Mouse (Mus musculus) neural tube, embryonic 13.5 days (tissue): Measurements from ENCODE around the gene Duox1. TPM values are rescaled to one million over a fixed set of nuclear protein-coding genes. Genes with fewer than 3 reads are reported as not detected.
"Not testable (repeated sequence)": the region's sequence is repeated elsewhere in the genome, so short reads cannot be mapped to it uniquely, and the experiment has no call there.

Experiments
- ATAC-seq: fragments of 200-750 bp; cut with Nextera tagmentation; 2 replicates; pipeline ENCODE4 v1.8.0; 2017; ENCODE audit warnings: low read depth, mild to moderate bottlenecking, moderate TSS enrichment, moderate library complexity
- H3K27ac ChIP-seq: fragments of 300-500 bp; sonication (generic); replicated peaks from 2 replicates; pipeline ENCODE4 v1.5.1; 2015; ENCODE audit warnings: moderate library complexity, mild to moderate bottlenecking, inconsistent platforms
- H3K27me3 ChIP-seq: fragments of 300-500 bp; sonication (generic); 2 replicates; pipeline ENCODE4 v1.6.1; 2015; ENCODE audit warnings: mild to moderate bottlenecking, inconsistent platforms
- H3K36me3 ChIP-seq: fragments of 300-500 bp; sonication (generic); 2 replicates; pipeline ENCODE4 v1.6.1; 2015; ENCODE audit warnings: mild to moderate bottlenecking, inconsistent platforms
- H3K4me1 ChIP-seq: fragments of 300-500 bp; sonication (generic); replicated peaks from 2 replicates; pipeline ENCODE4 v1.6.1; 2015; ENCODE audit warnings: inconsistent platforms
- H3K4me2 ChIP-seq: fragments of 300-500 bp; sonication (generic); 2 replicates; pipeline ENCODE4 v1.6.1; 2015; ENCODE audit warnings: inconsistent platforms, mild to moderate bottlenecking, moderate library complexity
- H3K4me3 ChIP-seq: fragments of 300-500 bp; sonication (generic); 2 replicates; pipeline ENCODE4 v1.5.1; 2015; ENCODE audit warnings: mild to moderate bottlenecking, inconsistent platforms
- H3K9ac ChIP-seq: fragments of 300-500 bp; sonication (generic); 2 replicates; pipeline ENCODE4 v1.6.1; 2015; ENCODE audit warnings: moderate library complexity, mild to moderate bottlenecking, inconsistent platforms
- H3K9me3 ChIP-seq: fragments of 300-500 bp; sonication (generic); 2 replicates; pipeline ENCODE4 v1.6.1; 2016; ENCODE audit warnings: inconsistent platforms
- WGBS: fragments of 180-500 bp; shearing (Covaris S2); methylation state at CpG from one replicate; pipeline ENCODE4 v1.1.7; 2015; 5-methylcytosine and 5-hydroxymethylcytosine counted together
- polyA plus RNA-seq: library from polyadenylated mRNA; unstranded; fragments of >200 nt; fragmentation: Nextera tagmentation; extraction: Ambion mirVana; gene quantifications from 2 replicates; pipeline ENCODE4 v1.2.1, GENCODE M21; 2015

Gene Duox1
- polyA plus RNA-seq, 1 experiment from 2014 or later = 0.13 TPM

GRCm38 (mm10) chr2:122381329-122382103, 66.0 kb downstream of the Duox1 start:
- Histone ChIP-seq H3K27ac (no peak overlapping the region), H3K4me3 (no peak overlapping the region), H3K4me2 (no peak overlapping the region), H3K9me3 (no peaks in the 10 kb centered on the region), H3K27me3 (no peaks in the 10 kb centered on the region), H3K4me1 (peaks cover 4% of the 10 kb centered on the region; the same call in 1 of the 2 replicates), H3K36me3 (no peaks in the 10 kb centered on the region), H3K9ac (no peak overlapping the region)
- 77% methylated on average over 16 of the region's 16 CpGs for WGBS
- ATAC-seq = no peak

GRCm38 (mm10) chr2:122382121-122382520, 66.6 kb downstream of the Duox1 start:
- Histone ChIP-seq H3K27ac (no peak overlapping the region), H3K36me3 (no peaks in the 10 kb centered on the region), H3K9me3 (no peaks in the 10 kb centered on the region), H3K4me2 (no peak overlapping the region), H3K4me3 (no peak overlapping the region), H3K4me1 (peaks cover 4% of the 10 kb centered on the region; the same call in 1 of the 2 replicates), H3K9ac (no peak overlapping the region), H3K27me3 (no peaks in the 10 kb centered on the region)
- no peak for ATAC-seq
- 82% methylated on average over 6 of the region's 6 CpGs for WGBS

- no peaks in the 10 kb centered on the region for H3K9me3 ChIP-seq
- H3K4me1 ChIP-seq = peaks cover 4% of the 10 kb centered on the region; the same call in 1 of the 2 replicates
- ATAC-seq = no peak
- 38% methylated on average over 3 of the region's 3 CpGs for WGBS
- H3K36me3 ChIP-seq = no peaks in the 10 kb centered on the region
- no peak overlapping the region for H3K9ac ChIP-seq
- no peak overlapping the region for H3K4me3 ChIP-seq
- no peak overlapping the region for H3K4me2 ChIP-seq
- no peak overlapping the region for H3K27ac ChIP-seq
- H3K27me3 ChIP-seq = no peaks in the 10 kb centered on the region
Observed at GRCm38 (mm10) chr2:122385095-122385494, 69.6 kb downstream of the Duox1 start.

GRCm38 (mm10) chr2:122387135-122387534, 71.7 kb downstream of the Duox1 start:
- not testable (repeated sequence) for H3K36me3 ChIP-seq, H3K9ac ChIP-seq, H3K4me2 ChIP-seq, H3K9me3 ChIP-seq, H3K4me1 ChIP-seq, H3K4me3 ChIP-seq, ATAC-seq, H3K27me3 ChIP-seq, H3K27ac ChIP-seq
- WGBS = 91% methylated on average over 3 of the region's 3 CpGs

GRCm38 (mm10) chr2:122396150-122396549, 80.7 kb downstream of the Duox1 start:
- no peaks in the 10 kb centered on the region for H3K4me1 ChIP-seq
- ATAC-seq = no peak

More at GRCm38 (mm10) chr2:122396150-122396549, 80.7 kb downstream of the Duox1 start:
- WGBS = 88% methylated on average over 1 of the region's 1 CpGs
- Histone ChIP-seq H3K36me3 (no peaks in the 10 kb centered on the region), H3K27ac (no peak overlapping the region), H3K4me3 (no peak overlapping the region), H3K4me2 (no peak overlapping the region), H3K9me3 (no peaks in the 10 kb centered on the region), H3K9ac (no peak overlapping the region), H3K27me3 (no peaks in the 10 kb centered on the region)

Other genes with a start within 250 kb of the Duox1 start
- 6.4 and 6.8 TPM in 2 replicates for gene Spg11, start 197.3 kb upstream of the Duox1 start, polyA plus RNA-seq
- 141 and 142 TPM in 2 replicates for gene B2m, start 168.0 kb upstream of the Duox1 start, polyA plus RNA-seq
- not detected in 2 replicates for gene Trim69, start 155.0 kb upstream of the Duox1 start, polyA plus RNA-seq
- gene Patl2, start 129.5 kb upstream of the Duox1 start, polyA plus RNA-seq = not detected in 2 replicates
- not detected in 2 replicates for gene Terb2, start 129.4 kb upstream of the Duox1 start, polyA plus RNA-seq
- gene Sord, start 80.9 kb upstream of the Duox1 start, polyA plus RNA-seq = 19.3 and 19.6 TPM in 2 replicates
- not detected in 2 replicates for gene Duox2, start 17.2 kb upstream of the Duox1 start, polyA plus RNA-seq
- gene Duoxa2, start 16.8 kb upstream of the Duox1 start, polyA plus RNA-seq = not detected in 2 replicates
- gene Duoxa1, start 1.9 kb upstream of the Duox1 start, polyA plus RNA-seq = 0.29 TPM in 1 of 2 replicates, not detected in the other
- gene Shf, start 53.5 kb downstream of the Duox1 start, polyA plus RNA-seq = 12.7 and 17.2 TPM in 2 replicates
- 0.11 TPM in 1 of 2 replicates, not detected in the other for gene Slc28a2, start 110.8 kb downstream of the Duox1 start, polyA plus RNA-seq
- not detected in 2 replicates for gene Gm14085, start 169.3 kb downstream of the Duox1 start, polyA plus RNA-seq